Mouse (Mus musculus): Measurements from ENCODE around the gene Samm50. TPM values are rescaled to one million over a fixed set of nuclear protein-coding genes. Genes with fewer than 3 reads are reported as not detected.

The Samm50 gene
- total and polyA plus RNA-seq, 3 experiments: 55.3 to 132 (median 79.3) TPM

DNA sequence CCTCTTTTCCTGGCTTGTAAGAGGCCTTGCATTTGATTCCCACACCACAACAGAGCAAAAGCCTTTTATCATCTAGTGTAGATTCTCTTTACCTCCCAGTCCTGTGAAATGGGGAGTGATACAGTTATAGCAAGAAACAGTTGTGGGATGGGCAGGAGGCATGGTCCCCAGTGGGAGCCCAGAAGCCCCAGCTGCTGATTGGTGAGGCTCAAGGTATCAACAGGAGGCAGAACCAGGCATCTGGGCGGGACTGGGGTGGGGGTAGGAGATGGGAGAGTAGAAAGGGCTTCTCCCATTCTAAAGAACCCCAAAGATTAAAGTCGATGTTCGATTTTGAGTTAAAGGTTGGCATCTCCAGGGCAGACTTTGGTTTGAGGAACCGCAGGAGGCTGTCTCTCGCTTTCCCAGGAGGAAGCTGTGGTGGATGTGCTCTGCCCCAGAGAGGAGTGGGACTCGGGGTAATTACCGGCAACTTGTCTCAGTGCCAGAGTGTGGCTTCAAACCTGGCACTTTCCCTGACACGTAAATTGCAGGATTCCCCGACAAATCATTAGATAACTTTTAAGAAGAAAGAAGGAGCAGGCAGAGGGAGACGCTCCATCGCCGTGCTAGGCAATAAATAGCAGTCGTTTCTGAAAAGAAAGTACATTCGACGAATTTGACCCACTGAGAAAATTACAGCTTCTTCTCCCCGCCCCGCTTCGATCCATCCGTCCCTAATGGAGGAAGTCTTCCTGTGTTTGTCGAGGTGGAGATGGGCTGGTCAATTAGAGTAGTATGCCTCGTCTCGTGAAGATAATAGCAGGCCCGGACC is 26.1 kb downstream of the Samm50 start:
- Histone ChIP-seq H3K27ac (ENCODE audit: insufficient read depth, low read depth) (no peak overlapping the region), H3K9ac (ENCODE audit: insufficient read depth, low read depth) (peak overlapping the region; percentile 27; the same call in 1 of the 2 replicates), H3K4me3 (replicated peaks in 1 of 3; ENCODE audit: low read depth in 2 of 3, low read length in 2 of 3, poor library complexity in 1 of 3) (no peak overlapping the region), H3K4me2 (ENCODE audit: insufficient read depth, low read depth, poor library complexity, severe bottlenecking) (0 out of 2 replicates have a peak overlapping the region, but pooled peaks have one; percentile 11), H3K36me3 (replicated peaks in 1 of 2; ENCODE audit: control insufficient read depth in 1 of 2, insufficient read depth in 1 of 2, low read length in 1 of 2) (peaks cover 15 to 28% of the 10 kb centered on the region in 2 experiments), H3K79me2 (replicated peaks; ENCODE audit: control insufficient read depth, extremely low read depth, insufficient read depth, poor library complexity, severe bottlenecking) (no peaks in the 10 kb centered on the region), H3K9me3 (replicated peaks; ENCODE audit: low read length) (peaks cover 5% of the 10 kb centered on the region), H3K4me1 (ENCODE audit: control insufficient read depth in 1 of 2, insufficient read depth in 2 of 2) (peaks cover 19 to 57% of the 10 kb centered on the region in 2 experiments), H3K27me3 (replicated peaks) (no peaks in the 10 kb centered on the region)
- DNase-seq (ENCODE audit: extremely low read depth): no peak
- TF ChIP-seq ETS1 (conservative IDR thresholded peaks at IDR 0.05; ENCODE audit: low read depth, low read length) (no peak), POLR2AphosphoS2 (IDR thresholded peaks at IDR 0.05; ENCODE audit: low read depth, low read length) (no peak), ZNF384 (IDR thresholded peaks at IDR 0.05; ENCODE audit: low read depth, low read length) (no peak), CHD1 (IDR thresholded peaks at IDR 0.05; ENCODE audit: low read depth, low read length) (no peak), POLR2A (IDR thresholded peaks at IDR 0.05; ENCODE audit: low read depth, low read length) (no peak), MAX (IDR thresholded peaks at IDR 0.05; ENCODE audit: low read length) (no peak), BHLHE40 (IDR thresholded peaks at IDR 0.05; ENCODE audit: low read depth, low read length) (no peak), ZC3H11A (IDR thresholded peaks at IDR 0.05; ENCODE audit: low read depth, low read length) (no peak), UBTF (IDR thresholded peaks at IDR 0.05; ENCODE audit: low read depth, low read length) (no peak), KAT2A (IDR thresholded peaks at IDR 0.05; ENCODE audit: insufficient replicate concordance, low read length) (no peak), NRF1 (IDR thresholded peaks at IDR 0.05; ENCODE audit: low read depth, low read length) (no peak), IRF4 (IDR thresholded peaks at IDR 0.05; ENCODE audit: low read depth, low read length) (no peak), MEF2A (IDR thresholded peaks at IDR 0.05; ENCODE audit: borderline replicate concordance, low read depth, low read length) (no peak), ELF1 (IDR thresholded peaks at IDR 0.05; ENCODE audit: low read depth, low read length) (no peak), CHD2 (IDR thresholded peaks at IDR 0.05; ENCODE audit: low read length) (no peak), MAZ (IDR thresholded peaks at IDR 0.05; ENCODE audit: low read depth, low read length) (no peak), USF2 (conservative IDR thresholded peaks at IDR 0.05; ENCODE audit: low read depth, low read length) (no peak)
- dilution Hi-C loops (cut with MboI; ENCODE audit: extremely low pct_ligation_motif_present, extremely low pct_unique_long_range_greater_than_20kb, low sequenced_read_pairs) (no loop called here), in situ Hi-C loops (cut with MboI; ENCODE audit: low pct_ligation_motif_present, low pct_unique_long_range_greater_than_20kb, low sequenced_read_pairs) (no loop called here)

DNA sequence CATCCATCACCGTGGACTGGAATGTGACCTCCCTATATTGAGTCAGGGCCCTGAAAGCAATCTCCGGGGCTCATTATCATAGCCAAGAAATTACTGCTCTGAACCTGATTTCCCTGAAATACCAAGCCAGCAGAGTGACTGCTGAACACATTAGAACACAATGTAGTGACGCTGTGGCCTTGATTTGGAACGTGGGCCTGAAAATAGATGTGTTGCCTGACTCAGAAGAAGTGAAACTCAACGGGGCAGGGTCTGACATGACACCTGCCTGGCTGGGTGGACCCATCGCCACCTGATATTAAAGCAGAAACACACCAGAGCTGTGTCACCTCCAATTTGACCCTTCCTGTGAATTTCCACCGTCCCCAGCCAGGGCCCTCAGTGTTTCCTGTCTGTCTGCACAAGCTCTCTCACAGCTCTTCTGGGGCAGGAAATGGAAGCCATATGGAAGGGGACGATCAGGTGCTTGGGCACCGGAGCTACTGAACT is 26.8 kb downstream of the Samm50 start:
- peak; percentile 71 for DNase-seq (ENCODE audit: extremely low read depth)
- peaks cover 15 to 21% of the 10 kb centered on the region in 2 experiments for H3K36me3 ChIP-seq (replicated peaks in 1 of 2; ENCODE audit: control insufficient read depth in 1 of 2, insufficient read depth in 1 of 2, low read length in 1 of 2)
- no peak overlapping the region for H3K4me3 ChIP-seq (replicated peaks in 1 of 3; ENCODE audit: low read depth in 2 of 3, low read length in 2 of 3, poor library complexity in 1 of 3)
- in situ Hi-C loops (cut with MboI; ENCODE audit: low pct_ligation_motif_present, low pct_unique_long_range_greater_than_20kb, low sequenced_read_pairs): no loop called here
- no peak overlapping the region for H3K27ac ChIP-seq (ENCODE audit: insufficient read depth, low read depth)
- peaks cover 5% of the 10 kb centered on the region for H3K9me3 ChIP-seq (replicated peaks; ENCODE audit: low read length)
- H3K4me2 ChIP-seq (ENCODE audit: insufficient read depth, low read depth, poor library complexity, severe bottlenecking): 0 out of 2 replicates have a peak overlapping the region, but pooled peaks have one; percentile 11
- no peaks in the 10 kb centered on the region for H3K27me3 ChIP-seq (replicated peaks)
- TF ChIP-seq RCOR1 (conservative IDR thresholded peaks at IDR 0.05; ENCODE audit: low read depth, low read length) (no peak), IRF4 (IDR thresholded peaks at IDR 0.05; ENCODE audit: low read depth, low read length) (peak; percentile 62), TCF12 (IDR thresholded peaks at IDR 0.05; ENCODE audit: low read depth, low read length) (peak; percentile 77), HCFC1 (IDR thresholded peaks at IDR 0.05; ENCODE audit: low read depth, low read length) (peak; percentile 49), MEF2A (IDR thresholded peaks at IDR 0.05; ENCODE audit: borderline replicate concordance, low read depth, low read length) (peak; percentile 86), E2F4 (IDR thresholded peaks at IDR 0.05; ENCODE audit: insufficient replicate concordance, low read depth, low read length) (no peak), MAX (IDR thresholded peaks at IDR 0.05; ENCODE audit: low read length) (peak; percentile 59), BHLHE40 (IDR thresholded peaks at IDR 0.05; ENCODE audit: low read depth, low read length) (peak; percentile 45; the same call in 1 of the 2 replicates), POLR2A (IDR thresholded peaks at IDR 0.05; ENCODE audit: low read depth, low read length) (0 out of 2 replicates have a peak, but pooled peaks have one; percentile 14), NELFE (IDR thresholded peaks at IDR 0.05; ENCODE audit: low read depth, low read length) (no peak), ETS1 (conservative IDR thresholded peaks at IDR 0.05; ENCODE audit: low read depth, low read length) (peak; percentile 54), GABPA (IDR thresholded peaks at IDR 0.05; ENCODE audit: insufficient replicate concordance, low read depth, low read length) (no peak), MXI1 (IDR thresholded peaks at IDR 0.05; ENCODE audit: low read depth, low read length) (0 out of 2 replicates have a peak, but pooled peaks have one; percentile 32), EP300 (IDR thresholded peaks at IDR 0.05; ENCODE audit: low read length) (peak; percentile 69)
- dilution Hi-C loops (cut with MboI; ENCODE audit: extremely low pct_ligation_motif_present, extremely low pct_unique_long_range_greater_than_20kb, low sequenced_read_pairs): no loop called here
- H3K4me1 ChIP-seq (ENCODE audit: control insufficient read depth in 1 of 2, insufficient read depth in 2 of 2): peaks cover 16 to 54% of the 10 kb centered on the region in 2 experiments
- H3K79me2 ChIP-seq (replicated peaks; ENCODE audit: control insufficient read depth, extremely low read depth, insufficient read depth, poor library complexity, severe bottlenecking): no peaks in the 10 kb centered on the region
- H3K9ac ChIP-seq (ENCODE audit: insufficient read depth, low read depth): peak overlapping the region; percentile 27; the same call in 1 of the 2 replicates

All from CH12.LX (cell line).